Mouse (Mus musculus): ENCODE data around the gene Gsg1l. TPM values are rescaled to one million over a fixed set of nuclear protein-coding genes. Genes with fewer than 3 reads are reported as not detected.
A peak's percentile ranks its signal among the peaks of the same experiment; 100 is the strongest.

Gene Gsg1l
- total and polyA plus RNA-seq, 2 experiments from 2014 or later = 17.8 to 42.7 TPM

- H3K9me3 ChIP-seq (ENCODE audit: low read length) = no peaks in the 10 kb centered on the region
- no peak overlapping the region for H3K4me3 ChIP-seq (ENCODE audit: low read depth, low read length)
- H3K27ac ChIP-seq (ENCODE audit: low read depth, low read length) = no peak overlapping the region
- no peaks in the 10 kb centered on the region for H3K27me3 ChIP-seq (ENCODE audit: insufficient read depth, low read length)
- DNase-seq (ENCODE audit: low spot score) (no peak), ATAC-seq (ENCODE audit: low FRiP score) (no peak)
- no peak overlapping the region for H3K9ac ChIP-seq (replicated peaks; ENCODE audit: low read length, poor library complexity, severe bottlenecking)
- 78% methylated on average over 3 of the region's 3 CpGs for WGBS
- no peak overlapping the region for H3K4me2 ChIP-seq (ENCODE audit: low read depth, low read length, poor library complexity, severe bottlenecking)
- no peaks in the 10 kb centered on the region for H3K4me1 ChIP-seq (ENCODE audit: insufficient read depth, low read length)
- no peak for TF ChIP-seq CTCF (IDR thresholded peaks at IDR 0.05)
- 0 out of 2 replicates have a peak, but pooled peaks cover 4% of the 10 kb centered on the region for H3K36me3 ChIP-seq (ENCODE audit: insufficient read depth, low read length)
These were observed 222.6 kb downstream of the Gsg1l start for GRCm38 (mm10) chr7:125859564-125859963.

- Histone ChIP-seq H3K9me3 (ENCODE audit: low read length) (no peaks in the 10 kb centered on the region), H3K27me3 (ENCODE audit: insufficient read depth, low read length) (no peaks in the 10 kb centered on the region), H3K36me3 (ENCODE audit: insufficient read depth, low read length) (0 out of 2 replicates have a peak, but pooled peaks cover 10% of the 10 kb centered on the region), H3K27ac (ENCODE audit: low read depth, low read length) (no peak overlapping the region), H3K4me2 (ENCODE audit: low read depth, low read length, poor library complexity, severe bottlenecking) (no peak overlapping the region), H3K4me3 (ENCODE audit: low read depth, low read length) (no peak overlapping the region), H3K9ac (replicated peaks; ENCODE audit: low read length, poor library complexity, severe bottlenecking) (no peak overlapping the region), H3K4me1 (ENCODE audit: insufficient read depth, low read length) (no peaks in the 10 kb centered on the region)
- WGBS = 83% methylated on average over 2 of the region's 2 CpGs
- ATAC-seq (ENCODE audit: low FRiP score) (no peak), DNase-seq (ENCODE audit: low spot score) (no peak)
- peak; percentile 16; the same call in 1 of the 2 replicates for TF ChIP-seq CTCF (IDR thresholded peaks at IDR 0.05)
These were observed 234.7 kb downstream of the Gsg1l start for GRCm38 (mm10) chr7:125847528-125847866.

- Histone ChIP-seq H3K27ac (ENCODE audit: low read depth, low read length) (no peak overlapping the region), H3K9me3 (ENCODE audit: low read length) (no peaks in the 10 kb centered on the region), H3K27me3 (ENCODE audit: insufficient read depth, low read length) (no peaks in the 10 kb centered on the region), H3K4me3 (ENCODE audit: low read depth, low read length) (no peak overlapping the region), H3K9ac (replicated peaks; ENCODE audit: low read length, poor library complexity, severe bottlenecking) (no peak overlapping the region), H3K4me2 (ENCODE audit: low read depth, low read length, poor library complexity, severe bottlenecking) (no peak overlapping the region), H3K36me3 (ENCODE audit: insufficient read depth, low read length) (0 out of 2 replicates have a peak, but pooled peaks cover 11% of the 10 kb centered on the region), H3K4me1 (ENCODE audit: insufficient read depth, low read length) (no peaks in the 10 kb centered on the region)
- ATAC-seq (ENCODE audit: low FRiP score) = no peak
- 75% methylated on average over 8 of the region's 8 CpGs for WGBS
- no peak for TF ChIP-seq CTCF (IDR thresholded peaks at IDR 0.05)
- DNase-seq (ENCODE audit: low spot score) = peak; percentile 67
These were observed 235.2 kb downstream of the Gsg1l start for GRCm38 (mm10) chr7:125846866-125847527.

- no peak overlapping the region for H3K4me2 ChIP-seq (ENCODE audit: low read depth, low read length, poor library complexity, severe bottlenecking)
- no peaks in the 10 kb centered on the region for H3K4me1 ChIP-seq (ENCODE audit: insufficient read depth, low read length)
- 41% methylated on average over 1 of the region's 1 CpGs for WGBS
- H3K9ac ChIP-seq (replicated peaks; ENCODE audit: low read length, poor library complexity, severe bottlenecking) = no peak overlapping the region
- H3K36me3 ChIP-seq (ENCODE audit: insufficient read depth, low read length) = 0 out of 2 replicates have a peak, but pooled peaks cover 7% of the 10 kb centered on the region
- DNase-seq (ENCODE audit: low spot score) (peak; percentile 18), ATAC-seq (ENCODE audit: low FRiP score) (no peak)
- no peak overlapping the region for H3K27ac ChIP-seq (ENCODE audit: low read depth, low read length)
- no peaks in the 10 kb centered on the region for H3K9me3 ChIP-seq (ENCODE audit: low read length)
- no peaks in the 10 kb centered on the region for H3K27me3 ChIP-seq (ENCODE audit: insufficient read depth, low read length)
- no peak for TF ChIP-seq CTCF (IDR thresholded peaks at IDR 0.05)
- H3K4me3 ChIP-seq (ENCODE audit: low read depth, low read length) = no peak overlapping the region
These were observed 236.6 kb downstream of the Gsg1l start for GRCm38 (mm10) chr7:125845611-125846010.

GRCm38 (mm10) chr7:125838078-125838742 is 244.0 kb downstream of the Gsg1l start:
- no peak overlapping the region for H3K9ac ChIP-seq (replicated peaks; ENCODE audit: low read length, poor library complexity, severe bottlenecking)
- TF ChIP-seq CTCF (IDR thresholded peaks at IDR 0.05) = no peak
- no peak overlapping the region for H3K4me3 ChIP-seq (ENCODE audit: low read depth, low read length)
- H3K4me2 ChIP-seq (ENCODE audit: low read depth, low read length, poor library complexity, severe bottlenecking) = no peak overlapping the region
- H3K9me3 ChIP-seq (ENCODE audit: low read length) = no peaks in the 10 kb centered on the region
- ATAC-seq (ENCODE audit: low FRiP score) (no peak), DNase-seq (ENCODE audit: low spot score) (no peak)
- peaks cover 6% of the 10 kb centered on the region; the same call in 1 of the 2 replicates for H3K4me1 ChIP-seq (ENCODE audit: insufficient read depth, low read length)
- no peaks in the 10 kb centered on the region for H3K27me3 ChIP-seq (ENCODE audit: insufficient read depth, low read length)
- H3K36me3 ChIP-seq (ENCODE audit: insufficient read depth, low read length) = 0 out of 2 replicates have a peak, but pooled peaks cover 6% of the 10 kb centered on the region
- 16% methylated on average over 5 of the region's 5 CpGs for WGBS
- peak overlapping the region; percentile 51; the same call in 1 of the 2 replicates for H3K27ac ChIP-seq (ENCODE audit: low read depth, low read length)

- WGBS = 87% methylated on average over 2 of the region's 2 CpGs
- no peak for DNase-seq (ENCODE audit: low spot score)
- no peak overlapping the region for H3K9ac ChIP-seq (replicated peaks; ENCODE audit: low read length, poor library complexity, severe bottlenecking)
- TF ChIP-seq CTCF (IDR thresholded peaks at IDR 0.05) = no peak
- no peak overlapping the region for H3K4me2 ChIP-seq (ENCODE audit: low read depth, low read length, poor library complexity, severe bottlenecking)
- no peak overlapping the region for H3K4me3 ChIP-seq (ENCODE audit: low read depth, low read length)
- H3K27me3 ChIP-seq (ENCODE audit: insufficient read depth, low read length) = no peaks in the 10 kb centered on the region
- ATAC-seq (ENCODE audit: low FRiP score) = no peak
- no peak overlapping the region for H3K27ac ChIP-seq (ENCODE audit: low read depth, low read length)
- peaks cover 4% of the 10 kb centered on the region; the same call in 1 of the 2 replicates for H3K4me1 ChIP-seq (ENCODE audit: insufficient read depth, low read length)
- no peaks in the 10 kb centered on the region for H3K36me3 ChIP-seq (ENCODE audit: insufficient read depth, low read length)
- H3K9me3 ChIP-seq (ENCODE audit: low read length) = no peaks in the 10 kb centered on the region
These were observed 248.7 kb downstream of the Gsg1l start for GRCm38 (mm10) chr7:125833471-125833870.

Data from midbrain, postnatal 0 days (tissue).